Mouse (Mus musculus) liver, postnatal 0 days (tissue): ENCODE data around the gene Nsun3.

Source experiments
- CTCF ChIP-seq: sonication (generic); IDR thresholded peaks from 2 replicates; pipeline ENCODE4 v1.5.1; 2016; ENCODE audit warnings: antibody characterized with exemption, low read depth
- EP300 ChIP-seq: IDR thresholded peaks from 2 replicates; pipeline ENCODE4 v1.6.1; 2016; ENCODE audit warnings: antibody characterized with exemption, low read depth, mild to moderate bottlenecking

- no peak for TF ChIP-seq CTCF
- no peak for TF ChIP-seq EP300
These were observed 56.3 kb downstream of the Nsun3 start for GRCm38 (mm10) chr16:62730291-62730690.
